Mouse (Mus musculus): Measurements from ENCODE around the gene Sae1. TPM values are rescaled to one million over a fixed set of nuclear protein-coding genes. Genes with fewer than 3 reads are reported as not detected.

Gene Sae1
- total and polyA plus RNA-seq, 2 experiments from 2014 or later, result 41.7 to 101 TPM

DNA sequence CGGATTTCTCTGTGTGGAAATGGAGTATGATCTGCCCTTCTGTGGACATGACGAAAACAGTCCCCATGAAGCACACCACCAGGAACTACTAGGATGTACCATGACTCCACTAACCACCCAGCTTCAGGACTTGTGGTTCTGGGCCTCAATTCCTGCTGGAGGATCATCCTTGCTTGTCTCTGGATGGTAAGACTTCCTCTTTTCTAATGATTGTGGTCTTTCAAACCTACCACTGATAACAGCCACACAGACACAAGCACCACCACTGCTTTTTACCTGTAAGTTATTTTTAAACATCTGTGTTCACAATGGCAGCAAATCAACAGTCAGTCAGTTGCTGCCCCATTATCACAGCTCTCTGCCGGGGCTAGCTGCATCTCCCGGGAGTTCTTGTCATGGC is 42.3 kb downstream of the Sae1 start:
- Histone ChIP-seq H3K27ac (ENCODE audit: low read depth) (no peak overlapping the region), H3K9me3 (replicated peaks; ENCODE audit: control insufficient read depth, low read length) (no peaks in the 10 kb centered on the region), H3K27me3 (ENCODE audit: control insufficient read depth, insufficient read depth, low read length) (no peaks in the 10 kb centered on the region), H3K4me1 (ENCODE audit: control insufficient read depth, insufficient read depth) (peaks cover 7% of the 10 kb centered on the region; the same call in 1 of the 2 replicates), H3K9ac (replicated peaks; ENCODE audit: low read depth, low read length) (peak overlapping the region; percentile 19; the same call in 1 of the 2 replicates), H3K36me3 (replicated peaks; ENCODE audit: control insufficient read depth, insufficient read depth, low read length) (peaks cover 26% of the 10 kb centered on the region; the same call in 1 of the 2 replicates), H3K4me3 (ENCODE audit: low read depth, low read length) (no peak overlapping the region), H3K4me2 (ENCODE audit: low read depth, low read length) (no peak overlapping the region)
- DNase-seq (ENCODE audit: low spot score) (no peak), ATAC-seq (ENCODE audit: insufficient read depth, low read depth) (no peak)
- WGBS, result 62% methylated on average over 4 of the region's 4 CpGs
- TF ChIP-seq EP300 (IDR thresholded peaks at IDR 0.05; ENCODE audit: low read depth) (no peak), CTCF (IDR thresholded peaks at IDR 0.05; ENCODE audit: low read depth) (no peak)

DNA sequence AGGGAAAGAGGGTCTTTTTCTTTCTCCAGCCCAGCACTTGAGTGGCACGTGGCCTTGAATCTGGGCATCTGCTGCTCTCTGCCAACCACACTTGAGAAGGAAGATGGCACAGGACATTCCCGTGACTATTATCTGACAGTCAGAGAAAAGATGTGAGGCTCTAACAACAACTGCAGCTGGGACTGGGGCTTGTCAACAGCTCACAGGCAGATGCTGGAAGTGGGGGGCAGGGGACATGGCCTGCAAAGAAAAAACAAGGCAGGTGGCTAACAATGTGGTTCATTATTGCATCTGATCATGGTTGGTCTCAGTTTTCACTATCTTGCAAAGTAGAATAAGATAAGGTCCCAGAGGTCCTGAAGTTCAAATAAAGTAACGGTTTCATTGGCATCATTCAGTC is 43.0 kb downstream of the Sae1 start:
- no peak for TF ChIP-seq CTCF (IDR thresholded peaks at IDR 0.05; ENCODE audit: low read depth)
- TF ChIP-seq EP300 (IDR thresholded peaks at IDR 0.05; ENCODE audit: low read depth), result no peak
- Histone ChIP-seq H3K4me1 (ENCODE audit: control insufficient read depth, insufficient read depth) (peaks cover 3% of the 10 kb centered on the region; the same call in 1 of the 2 replicates), H3K36me3 (replicated peaks; ENCODE audit: control insufficient read depth, insufficient read depth, low read length) (peaks cover 29% of the 10 kb centered on the region; the same call in 1 of the 2 replicates), H3K9ac (replicated peaks; ENCODE audit: low read depth, low read length) (no peak overlapping the region), H3K27me3 (ENCODE audit: control insufficient read depth, insufficient read depth, low read length) (no peaks in the 10 kb centered on the region), H3K4me3 (ENCODE audit: low read depth, low read length) (no peak overlapping the region), H3K27ac (ENCODE audit: low read depth) (no peak overlapping the region), H3K4me2 (ENCODE audit: low read depth, low read length) (no peak overlapping the region), H3K9me3 (replicated peaks; ENCODE audit: control insufficient read depth, low read length) (no peaks in the 10 kb centered on the region)
- 58% methylated on average over 3 of the region's 3 CpGs for WGBS
- DNase-seq (ENCODE audit: low spot score), result no peak
- ATAC-seq (ENCODE audit: insufficient read depth, low read depth), result no peak

DNA sequence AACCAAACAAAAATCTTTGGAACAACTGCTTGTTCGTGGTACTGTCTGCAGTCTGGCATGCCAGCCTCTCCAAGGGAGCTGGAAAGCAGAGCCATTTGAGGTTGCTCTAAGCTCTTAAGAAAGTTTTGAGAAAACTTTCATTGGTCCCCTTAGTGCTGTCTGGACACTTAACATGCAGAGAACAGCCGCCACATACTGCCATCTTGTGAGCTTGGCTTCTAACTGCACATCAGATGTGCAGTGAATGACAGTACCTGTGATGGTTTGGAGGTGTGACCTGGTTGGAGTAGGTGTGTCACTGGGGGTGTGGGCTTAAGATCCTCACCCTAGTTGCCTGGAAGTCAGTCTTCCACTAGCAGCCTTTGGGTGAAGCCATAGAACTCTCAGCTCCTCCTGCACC is 49.9 kb downstream of the Sae1 start:
- ATAC-seq (ENCODE audit: insufficient read depth, low read depth), result no peak
- peak; percentile 40 for TF ChIP-seq CTCF (IDR thresholded peaks at IDR 0.05; ENCODE audit: low read depth)
- TF ChIP-seq EP300 (IDR thresholded peaks at IDR 0.05; ENCODE audit: low read depth), result no peak

DNA sequence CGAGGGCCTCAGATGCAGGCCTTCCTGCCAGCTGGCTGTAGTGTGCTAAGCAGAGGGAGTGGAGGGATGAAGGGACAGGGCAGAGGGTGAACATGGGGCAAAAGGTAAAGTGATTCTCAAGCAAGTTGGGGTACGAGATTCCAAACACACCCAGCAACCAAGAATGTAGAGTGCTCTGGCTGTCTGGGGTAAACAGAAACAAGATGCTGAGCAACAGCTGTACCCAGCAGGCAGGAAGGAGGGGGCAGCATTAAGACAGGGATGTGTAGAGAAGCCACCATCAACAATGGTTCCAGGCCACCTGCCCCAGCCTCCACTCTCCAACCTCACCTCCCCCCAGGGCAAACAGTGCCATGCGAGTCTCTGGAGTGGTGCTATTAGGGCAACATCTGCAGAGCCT is 58.5 kb downstream of the Sae1 start:
- no peak for ATAC-seq (ENCODE audit: insufficient read depth, low read depth)
- Histone ChIP-seq H3K27ac (ENCODE audit: low read depth) (no peak overlapping the region), H3K27me3 (ENCODE audit: control insufficient read depth, insufficient read depth, low read length) (no peaks in the 10 kb centered on the region), H3K4me1 (ENCODE audit: control insufficient read depth, insufficient read depth) (0 out of 2 replicates have a peak, but pooled peaks cover 3% of the 10 kb centered on the region), H3K4me2 (ENCODE audit: low read depth, low read length) (no peak overlapping the region), H3K36me3 (replicated peaks; ENCODE audit: control insufficient read depth, insufficient read depth, low read length) (peaks cover 65% of the 10 kb centered on the region), H3K9me3 (replicated peaks; ENCODE audit: control insufficient read depth, low read length) (no peaks in the 10 kb centered on the region), H3K9ac (replicated peaks; ENCODE audit: low read depth, low read length) (no peak overlapping the region), H3K4me3 (ENCODE audit: low read depth, low read length) (no peak overlapping the region)
- WGBS, result 83% methylated on average over 3 of the region's 3 CpGs
- TF ChIP-seq CTCF (IDR thresholded peaks at IDR 0.05; ENCODE audit: low read depth) (no peak), EP300 (IDR thresholded peaks at IDR 0.05; ENCODE audit: low read depth) (no peak)
- no peak for DNase-seq (ENCODE audit: low spot score)

More for the DNA sequence above, 49.9 kb downstream of the Sae1 start:
- Histone ChIP-seq H3K36me3 (replicated peaks; ENCODE audit: control insufficient read depth, insufficient read depth, low read length) (peaks cover 51% of the 10 kb centered on the region), H3K27me3 (ENCODE audit: control insufficient read depth, insufficient read depth, low read length) (no peaks in the 10 kb centered on the region), H3K27ac (ENCODE audit: low read depth) (no peak overlapping the region), H3K4me1 (ENCODE audit: control insufficient read depth, insufficient read depth) (no peaks in the 10 kb centered on the region), H3K9ac (replicated peaks; ENCODE audit: low read depth, low read length) (no peak overlapping the region), H3K9me3 (replicated peaks; ENCODE audit: control insufficient read depth, low read length) (no peaks in the 10 kb centered on the region), H3K4me3 (ENCODE audit: low read depth, low read length) (no peak overlapping the region), H3K4me2 (ENCODE audit: low read depth, low read length) (no peak overlapping the region)
- 81% methylated on average over 2 of the region's 2 CpGs for WGBS
- DNase-seq (ENCODE audit: low spot score), result no peak

DNA sequence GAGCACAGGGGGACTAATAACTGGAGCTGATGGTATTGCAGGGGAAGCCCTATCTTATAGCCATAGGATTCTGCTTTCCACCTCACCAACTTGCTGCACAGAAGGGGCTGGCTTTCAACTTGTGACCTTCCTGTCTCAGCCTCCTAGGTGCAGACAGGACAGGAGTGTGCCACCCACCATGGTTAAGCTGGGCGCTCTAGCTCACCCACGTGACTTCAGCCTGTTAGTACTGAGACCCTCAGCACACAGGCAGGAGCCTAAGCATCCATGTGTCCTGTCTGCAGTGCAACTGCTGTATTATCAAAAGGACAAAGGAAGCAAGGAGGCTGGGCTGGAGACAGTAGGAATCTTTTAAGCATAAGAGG is 61.0 kb downstream of the Sae1 start:
- TF ChIP-seq CTCF (IDR thresholded peaks at IDR 0.05; ENCODE audit: low read depth), result no peak
- WGBS, result 84% methylated on average over 2 of the region's 2 CpGs
- Histone ChIP-seq H3K9ac (replicated peaks; ENCODE audit: low read depth, low read length) (no peak overlapping the region), H3K27ac (ENCODE audit: low read depth) (peak overlapping the region; percentile 91; the same call in 1 of the 2 replicates), H3K36me3 (replicated peaks; ENCODE audit: control insufficient read depth, insufficient read depth, low read length) (peaks cover 45% of the 10 kb centered on the region), H3K4me1 (ENCODE audit: control insufficient read depth, insufficient read depth) (0 out of 2 replicates have a peak, but pooled peaks cover 3% of the 10 kb centered on the region), H3K4me3 (ENCODE audit: low read depth, low read length) (no peak overlapping the region), H3K4me2 (ENCODE audit: low read depth, low read length) (no peak overlapping the region), H3K27me3 (ENCODE audit: control insufficient read depth, insufficient read depth, low read length) (no peaks in the 10 kb centered on the region), H3K9me3 (replicated peaks; ENCODE audit: control insufficient read depth, low read length) (no peaks in the 10 kb centered on the region)
- DNase-seq (ENCODE audit: low spot score) (no peak), ATAC-seq (ENCODE audit: insufficient read depth, low read depth) (no peak)
